Mouse (Mus musculus): ENCODE data around the gene Erc1. TPM values are rescaled to one million over a fixed set of nuclear protein-coding genes. Genes with fewer than 3 reads are reported as not detected.

The Erc1 gene
- polyA plus RNA-seq, 1 experiment from 2014 or later, result 3.9 TPM

DNA sequence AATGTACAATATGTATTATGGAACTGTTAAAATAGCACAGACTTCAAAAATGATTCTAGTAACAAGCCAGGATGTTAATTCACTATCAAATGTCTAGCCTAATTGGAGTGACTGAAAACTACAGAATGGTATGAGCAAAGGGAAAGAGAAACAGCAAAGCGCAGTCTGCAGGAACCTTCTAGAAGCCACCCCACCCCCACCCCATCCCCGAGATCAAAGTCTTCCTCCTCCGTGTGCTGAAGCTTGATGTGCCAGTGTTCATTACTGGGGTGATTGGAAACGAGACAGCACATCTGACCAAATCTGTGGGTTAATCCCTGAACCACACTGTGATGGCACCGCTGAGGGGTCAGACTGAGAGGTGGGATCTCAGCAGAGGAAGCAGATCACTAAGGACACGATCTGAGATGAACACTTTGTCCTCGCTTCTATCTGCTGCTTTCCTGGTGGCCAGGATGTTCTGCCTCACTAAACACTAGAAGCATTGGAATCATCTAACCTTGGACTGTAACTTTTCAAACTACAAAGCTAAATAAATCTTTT is 98.8 kb downstream of the Erc1 start:
- 79% methylated on average over 7 of the region's 7 CpGs for WGBS (ENCODE audit: insufficient replicate concordance)
- H3K4me1 ChIP-seq (replicated peaks), result no peaks in the 10 kb centered on the region

DNA sequence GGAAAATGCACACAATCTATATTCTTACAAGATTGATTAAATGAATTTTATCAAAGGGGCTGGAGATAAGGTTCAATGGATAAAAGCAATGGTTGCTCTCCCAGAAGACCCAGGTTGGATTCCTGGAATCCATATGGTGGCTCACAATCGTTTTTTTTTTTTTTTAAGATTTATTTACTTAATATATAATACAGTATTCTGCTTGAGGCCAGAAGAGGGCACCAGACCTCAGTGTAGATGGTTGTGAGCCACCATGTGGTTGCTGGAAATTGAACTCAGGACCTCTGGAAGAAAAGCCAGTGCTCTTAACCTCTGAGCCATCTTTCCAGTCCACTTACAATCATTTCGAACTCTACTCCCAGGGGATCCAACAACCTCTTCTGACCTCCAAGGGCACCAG is 106.1 kb downstream of the Erc1 start:
- Histone ChIP-seq H3K36me3 (peaks cover 9% of the 10 kb centered on the region), H3K4me2 (no peak overlapping the region), H3K27me3 (no peaks in the 10 kb centered on the region), H3K27ac (no peak overlapping the region), H3K4me3 (replicated peaks) (no peak overlapping the region), H3K4me1 (replicated peaks) (no peaks in the 10 kb centered on the region), H3K9me3 (replicated peaks) (no peaks in the 10 kb centered on the region), H3K9ac (no peak overlapping the region)
- WGBS (ENCODE audit: insufficient replicate concordance), result 62% methylated on average over 2 of the region's 2 CpGs
- ATAC-seq (ENCODE audit: low read depth), result no peak
- no peak for DNase-seq

More for the DNA sequence above, 98.8 kb downstream of the Erc1 start:
- Histone ChIP-seq H3K4me2 (no peak overlapping the region), H3K27ac (no peak overlapping the region), H3K9me3 (replicated peaks) (no peaks in the 10 kb centered on the region), H3K27me3 (no peaks in the 10 kb centered on the region), H3K36me3 (peaks cover 9% of the 10 kb centered on the region; the same call in 1 of the 2 replicates), H3K4me3 (replicated peaks) (no peak overlapping the region), H3K9ac (no peak overlapping the region)
- DNase-seq (no peak), ATAC-seq (ENCODE audit: low read depth) (no peak)

- DNase-seq, result no peak
- no peak for ATAC-seq (ENCODE audit: low read depth)
- Histone ChIP-seq H3K27ac (no peak overlapping the region), H3K4me2 (no peak overlapping the region), H3K27me3 (no peaks in the 10 kb centered on the region), H3K9ac (no peak overlapping the region), H3K4me1 (replicated peaks) (no peaks in the 10 kb centered on the region), H3K9me3 (replicated peaks) (no peaks in the 10 kb centered on the region), H3K4me3 (replicated peaks) (no peak overlapping the region), H3K36me3 (peaks cover 9% of the 10 kb centered on the region)
- 79% methylated on average over 3 of the region's 3 CpGs for WGBS (ENCODE audit: insufficient replicate concordance)
Observed at GRCm38 (mm10) chr6:119740541-119740940, 107.4 kb downstream of the Erc1 start.

DNA sequence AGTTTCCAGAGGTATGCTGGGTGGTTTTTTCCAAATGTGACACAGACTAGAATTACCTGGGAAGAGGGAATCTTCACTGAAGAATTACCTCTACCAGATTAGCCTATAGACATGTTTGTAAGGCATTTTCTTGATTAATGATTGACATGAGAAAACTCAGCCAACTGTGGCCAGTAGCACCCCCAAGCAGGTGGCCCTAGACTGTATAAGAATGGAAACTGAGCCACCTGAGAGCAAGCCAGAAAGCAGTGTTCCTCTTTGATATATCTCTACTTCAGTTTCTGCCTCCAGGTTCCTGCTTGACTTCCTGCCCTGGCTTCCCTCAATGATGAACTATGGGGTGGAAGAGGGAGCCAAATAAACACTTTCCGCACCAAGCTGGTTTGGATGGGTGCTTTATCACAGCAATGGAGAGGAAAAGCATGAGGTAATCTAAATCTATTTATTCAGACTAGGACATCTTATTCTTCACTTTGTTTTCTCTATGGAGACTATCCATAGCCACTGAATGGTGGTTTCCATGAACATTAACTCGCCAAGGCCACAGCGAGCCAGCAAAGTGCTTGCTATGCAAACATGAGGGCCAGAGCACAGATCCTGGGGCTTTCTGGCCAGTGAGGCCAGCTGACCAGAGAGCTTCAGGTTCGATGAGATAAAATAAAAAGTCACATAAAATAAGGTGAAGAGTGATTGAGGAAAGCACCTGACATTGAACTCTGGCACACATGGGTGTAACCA is 109.2 kb downstream of the Erc1 start:
- Histone ChIP-seq H3K9ac (no peak overlapping the region), H3K9me3 (replicated peaks) (no peaks in the 10 kb centered on the region), H3K4me2 (no peak overlapping the region), H3K4me1 (replicated peaks) (no peaks in the 10 kb centered on the region), H3K4me3 (replicated peaks) (no peak overlapping the region), H3K27ac (no peak overlapping the region; the same call in 1 of the 2 replicates), H3K36me3 (peaks cover 9% of the 10 kb centered on the region), H3K27me3 (no peaks in the 10 kb centered on the region)
- ATAC-seq (ENCODE audit: low read depth), result no peak
- no peak for DNase-seq
- 73% methylated on average over 4 of the region's 4 CpGs for WGBS (ENCODE audit: insufficient replicate concordance)

DNA sequence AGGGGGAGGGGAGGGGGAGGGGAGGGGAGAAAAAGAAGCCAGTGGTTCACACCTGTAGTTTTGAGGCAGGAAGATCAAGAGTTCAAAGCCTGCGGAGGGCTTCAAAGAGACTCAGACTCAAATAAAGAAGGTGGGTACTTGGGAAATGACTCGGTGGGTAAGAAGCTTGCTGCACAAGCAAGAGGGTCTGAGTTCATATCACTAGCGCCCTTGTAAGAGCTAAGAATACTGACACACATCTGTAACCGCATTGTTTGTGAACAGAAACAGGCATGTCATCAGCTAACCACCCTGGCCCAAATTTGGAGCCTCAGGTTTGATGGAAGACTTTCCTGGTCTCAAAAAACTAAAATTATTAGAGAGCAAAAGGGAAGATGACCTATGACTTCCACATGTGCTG is 110.3 kb downstream of the Erc1 start:
- ATAC-seq (ENCODE audit: low read depth) (no peak), DNase-seq (no peak)

GRCm38 (mm10) chr6:119735937-119736336 is 112.0 kb downstream of the Erc1 start:
- H3K27me3 ChIP-seq, result no peaks in the 10 kb centered on the region
- DNase-seq (no peak), ATAC-seq (ENCODE audit: low read depth) (no peak)
- peaks cover 7% of the 10 kb centered on the region for H3K4me1 ChIP-seq (replicated peaks)
- no peak overlapping the region for H3K9ac ChIP-seq
- H3K4me3 ChIP-seq (replicated peaks), result no peak overlapping the region
- H3K27ac ChIP-seq, result no peak overlapping the region
- 84% methylated on average over 2 of the region's 2 CpGs for WGBS (ENCODE audit: insufficient replicate concordance)
- H3K36me3 ChIP-seq, result no peaks in the 10 kb centered on the region
- no peaks in the 10 kb centered on the region for H3K9me3 ChIP-seq (replicated peaks)
- no peak overlapping the region for H3K4me2 ChIP-seq

More for the DNA sequence above, 110.3 kb downstream of the Erc1 start:
- H3K27me3 ChIP-seq, result no peaks in the 10 kb centered on the region
- H3K27ac ChIP-seq, result no peak overlapping the region
- no peaks in the 10 kb centered on the region for H3K9me3 ChIP-seq (replicated peaks)
- H3K4me2 ChIP-seq, result no peak overlapping the region
- 76% methylated on average over 4 of the region's 4 CpGs for WGBS (ENCODE audit: insufficient replicate concordance)
- peaks cover 4% of the 10 kb centered on the region for H3K36me3 ChIP-seq
- H3K4me3 ChIP-seq (replicated peaks), result no peak overlapping the region
- H3K4me1 ChIP-seq (replicated peaks), result no peaks in the 10 kb centered on the region
- no peak overlapping the region for H3K9ac ChIP-seq

DNA sequence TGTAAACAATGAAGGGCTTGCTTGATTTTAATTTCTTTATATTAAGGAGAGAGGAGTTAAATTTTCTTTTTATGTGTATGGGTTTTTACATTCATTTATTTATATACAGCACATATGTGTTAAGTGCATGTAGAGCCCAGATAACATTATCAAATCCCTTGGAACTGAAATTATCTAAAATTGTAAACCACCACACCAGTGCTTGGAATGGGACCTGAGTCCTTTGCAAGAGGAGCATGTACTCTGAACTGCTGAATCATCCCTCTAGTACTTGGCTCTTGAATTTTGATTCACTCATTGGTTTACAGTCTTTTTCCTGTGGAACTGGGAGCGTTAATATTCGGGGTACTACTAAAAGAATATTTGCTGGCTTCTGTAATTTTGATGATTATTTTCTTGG is 116.8 kb downstream of the Erc1 start:
- no peaks in the 10 kb centered on the region for H3K36me3 ChIP-seq
- ATAC-seq (ENCODE audit: low read depth) (peak; percentile 73), DNase-seq (no peak)
- no peak overlapping the region for H3K27ac ChIP-seq
- H3K4me2 ChIP-seq, result no peak overlapping the region
- H3K9me3 ChIP-seq (replicated peaks), result no peaks in the 10 kb centered on the region
- H3K4me3 ChIP-seq (replicated peaks), result no peak overlapping the region
- H3K27me3 ChIP-seq, result no peaks in the 10 kb centered on the region
- 55% methylated on average over 2 of the region's 2 CpGs for WGBS (ENCODE audit: insufficient replicate concordance)
- H3K9ac ChIP-seq, result no peak overlapping the region
- peaks cover 13% of the 10 kb centered on the region for H3K4me1 ChIP-seq (replicated peaks)

DNA sequence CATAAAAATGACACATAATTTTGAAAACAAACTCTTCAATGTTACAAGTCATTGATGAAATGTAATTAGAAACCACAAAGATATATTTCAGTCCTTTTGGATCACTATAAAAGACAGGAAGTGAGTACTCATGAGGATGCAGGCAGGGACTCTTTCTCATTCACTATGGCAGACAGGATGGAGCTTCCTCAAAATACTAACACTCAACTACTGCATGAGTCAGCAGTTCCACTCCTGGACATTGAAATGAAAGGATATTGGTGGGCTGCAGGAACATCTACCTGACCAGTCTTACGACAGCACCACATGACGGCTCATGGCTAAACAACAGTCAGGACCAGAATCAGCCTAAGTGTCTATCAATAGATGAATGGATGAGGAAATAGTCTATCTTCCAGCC is 132.7 kb downstream of the Erc1 start:
- no peak overlapping the region for H3K9ac ChIP-seq
- peaks cover 5% of the 10 kb centered on the region; the same call in 1 of the 2 replicates for H3K4me1 ChIP-seq (replicated peaks)
- H3K36me3 ChIP-seq, result no peaks in the 10 kb centered on the region
- ATAC-seq (ENCODE audit: low read depth) (no peak), DNase-seq (no peak)
- no peaks in the 10 kb centered on the region for H3K9me3 ChIP-seq (replicated peaks)
- no peak overlapping the region for H3K4me3 ChIP-seq (replicated peaks)
- H3K27ac ChIP-seq, result no peak overlapping the region
- 71% methylated on average over 2 of the region's 2 CpGs for WGBS (ENCODE audit: insufficient replicate concordance)
- no peaks in the 10 kb centered on the region for H3K27me3 ChIP-seq
- H3K4me2 ChIP-seq, result no peak overlapping the region

DNA sequence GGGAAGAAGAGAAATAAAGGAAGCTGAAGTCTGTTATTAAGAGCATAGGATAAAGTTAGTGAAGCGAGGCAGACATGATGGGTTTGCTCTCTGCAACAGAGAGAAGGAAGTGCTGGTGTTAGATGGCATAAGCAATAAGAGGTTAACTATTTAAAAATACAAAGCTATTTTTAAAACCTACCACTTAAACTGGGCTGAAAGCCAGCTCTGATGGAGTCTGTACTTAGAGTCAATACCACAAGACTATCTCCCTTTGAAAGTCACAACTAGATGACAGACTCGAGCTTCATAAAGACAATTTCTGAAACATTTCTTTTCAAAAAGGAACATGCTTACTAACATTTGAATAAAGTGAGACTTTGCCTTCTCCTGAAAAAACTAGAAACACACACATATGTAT is 134.0 kb downstream of the Erc1 start:
- ATAC-seq (ENCODE audit: low read depth), result no peak
- H3K4me3 ChIP-seq (replicated peaks), result no peak overlapping the region
- H3K27me3 ChIP-seq, result no peaks in the 10 kb centered on the region
- H3K36me3 ChIP-seq, result no peaks in the 10 kb centered on the region
- no peak overlapping the region for H3K4me2 ChIP-seq
- H3K9me3 ChIP-seq (replicated peaks), result no peaks in the 10 kb centered on the region
- peaks cover 5% of the 10 kb centered on the region; the same call in 1 of the 2 replicates for H3K4me1 ChIP-seq (replicated peaks)
- no peak for DNase-seq
- no peak overlapping the region for H3K9ac ChIP-seq
- no peak overlapping the region for H3K27ac ChIP-seq
- 66% methylated on average over 2 of the region's 2 CpGs for WGBS (ENCODE audit: insufficient replicate concordance)

GRCm38 (mm10) chr6:119712486-119712885 is 135.5 kb downstream of the Erc1 start:
- Histone ChIP-seq H3K4me1 (replicated peaks) (peaks cover 5% of the 10 kb centered on the region; the same call in 1 of the 2 replicates), H3K4me3 (replicated peaks) (no peak overlapping the region), H3K27me3 (no peaks in the 10 kb centered on the region), H3K4me2 (no peak overlapping the region), H3K36me3 (no peaks in the 10 kb centered on the region), H3K9me3 (replicated peaks) (no peaks in the 10 kb centered on the region), H3K27ac (no peak overlapping the region), H3K9ac (no peak overlapping the region)
- 61% methylated on average over 1 of the region's 1 CpGs for WGBS (ENCODE audit: insufficient replicate concordance)
- DNase-seq (no peak), ATAC-seq (ENCODE audit: low read depth) (no peak)

DNA sequence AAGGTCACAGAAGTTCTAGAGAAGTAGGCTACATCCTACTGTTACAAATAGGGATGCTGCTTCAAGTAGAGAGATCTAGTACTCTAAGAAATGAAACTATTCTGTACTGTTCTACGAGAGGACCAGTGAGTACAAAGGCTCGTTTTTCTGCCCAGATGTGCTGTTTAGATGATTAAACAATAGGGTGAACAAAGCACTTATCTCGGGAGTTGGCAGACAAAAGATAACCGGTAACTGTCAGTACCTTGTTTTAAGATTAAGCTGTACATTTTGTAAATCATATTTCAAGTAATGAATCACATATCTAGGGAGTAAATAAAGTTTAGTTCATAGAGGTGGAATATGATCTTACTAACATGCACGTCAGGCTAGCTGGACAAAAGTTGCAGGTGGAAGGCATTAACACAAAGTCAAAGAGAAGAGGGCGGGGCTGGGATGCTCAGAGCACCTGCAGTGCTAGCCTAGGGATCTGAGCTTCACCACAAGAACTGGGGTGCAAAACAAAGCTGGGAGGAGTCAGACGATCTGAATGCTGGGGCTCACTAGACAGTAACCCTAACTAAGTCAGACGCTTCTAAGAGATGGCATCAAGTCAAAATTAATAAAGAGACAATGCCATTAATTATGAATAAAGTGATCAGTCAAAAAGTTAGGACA is 136.2 kb downstream of the Erc1 start:
- Histone ChIP-seq H3K4me2 (no peak overlapping the region), H3K4me3 (replicated peaks) (no peak overlapping the region), H3K27me3 (no peaks in the 10 kb centered on the region), H3K4me1 (replicated peaks) (peaks cover 5% of the 10 kb centered on the region; the same call in 1 of the 2 replicates), H3K9me3 (replicated peaks) (no peaks in the 10 kb centered on the region), H3K9ac (no peak overlapping the region), H3K27ac (no peak overlapping the region), H3K36me3 (no peaks in the 10 kb centered on the region)
- 47% methylated on average over 8 of the region's 8 CpGs for WGBS (ENCODE audit: insufficient replicate concordance)
- ATAC-seq (ENCODE audit: low read depth), result no peak
- DNase-seq, result no peak
